Mouse (Mus musculus) heart, postnatal 0 days (tissue): ENCODE data around the gene Gabarapl1.

Experiments
- CTCF ChIP-seq: IDR thresholded peaks from 2 replicates; pipeline ENCODE4 v1.5.1; 2016; ENCODE audit warnings: antibody characterized with exemption, control low read depth, low read depth
- EP300 ChIP-seq: IDR thresholded peaks from 2 replicates; pipeline ENCODE4 v1.6.1; 2016; ENCODE audit warnings: antibody characterized with exemption, low read depth

DNA sequence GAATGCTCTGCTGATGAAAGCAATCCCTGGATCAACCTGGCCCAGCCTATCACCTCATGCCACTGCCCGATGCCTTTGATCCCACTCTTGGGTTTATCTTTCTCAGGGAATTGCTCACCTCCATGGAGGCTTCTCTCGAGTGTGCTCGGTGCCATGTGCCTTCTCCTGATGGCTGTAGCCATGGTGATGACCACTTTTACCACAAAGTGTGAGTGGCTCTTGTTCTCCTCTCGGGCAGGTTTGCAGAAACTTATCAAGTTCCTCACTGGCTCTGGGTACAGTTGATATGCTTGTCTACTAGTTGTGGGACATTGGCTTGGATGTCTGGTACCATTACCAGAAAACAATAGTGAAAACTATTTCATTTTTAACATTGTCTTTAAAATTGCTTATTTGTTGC is 48.9 kb downstream of the Gabarapl1 start:
- no peak for TF ChIP-seq EP300
- no peak for TF ChIP-seq CTCF
